Mouse (Mus musculus) T-helper 17 cell (primary cell): ENCODE data around the gene Traip.

ENCODE experiments used
- in situ Hi-C, 2 experiments: fragments of 300-600 bp; cut with MboI, MseI; formaldehyde crosslinking; loops; 1 replicate in 1 of 2; 2 replicates in 1 of 2; pipeline ENCODE4 v1.15.1; 2025; ENCODE audit warnings: high pct_unique_total_duplicates in 2 of 2

The Traip gene

DNA sequence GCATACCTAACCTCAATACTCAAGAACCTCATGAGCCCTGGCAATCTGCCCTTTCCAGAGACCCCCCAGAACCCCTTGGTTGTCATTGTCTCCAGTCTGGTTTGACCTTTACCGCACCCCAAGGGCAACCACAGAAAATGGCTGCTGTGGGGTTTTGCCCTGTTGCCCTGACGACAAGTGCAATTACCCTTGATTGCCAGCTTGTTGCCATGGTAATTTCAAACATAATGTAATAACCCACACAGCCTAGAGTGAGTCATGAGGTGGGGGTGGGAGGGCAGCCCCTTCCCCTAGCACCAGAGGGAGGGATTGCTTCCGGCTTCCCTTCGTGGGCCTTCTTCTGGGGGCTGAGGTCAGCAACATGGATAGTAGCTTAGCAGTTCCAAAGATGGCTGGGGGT lies 17.7 kb upstream of the Traip start:
- in situ Hi-C loops: no loop called here

DNA sequence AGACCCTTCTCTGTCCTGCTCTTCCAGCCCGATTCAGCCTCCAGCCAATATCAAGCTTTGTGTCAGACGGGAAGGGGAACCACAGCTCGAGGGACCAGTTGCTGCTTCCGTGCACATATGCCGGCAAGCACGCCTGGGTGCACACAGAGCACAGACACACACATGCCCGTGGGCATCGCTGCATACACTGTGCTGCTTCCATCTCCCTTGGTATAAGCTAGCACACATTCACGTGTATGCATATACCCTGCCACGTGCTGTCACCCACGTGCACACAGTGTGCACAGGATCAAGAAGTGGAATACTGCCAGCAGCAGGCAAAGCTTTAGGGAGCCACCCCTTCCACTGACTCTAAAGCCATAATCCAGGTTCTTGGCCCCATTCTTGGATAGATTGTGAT lies 15.8 kb upstream of the Traip start:
- in situ Hi-C loops: no loop called here

DNA sequence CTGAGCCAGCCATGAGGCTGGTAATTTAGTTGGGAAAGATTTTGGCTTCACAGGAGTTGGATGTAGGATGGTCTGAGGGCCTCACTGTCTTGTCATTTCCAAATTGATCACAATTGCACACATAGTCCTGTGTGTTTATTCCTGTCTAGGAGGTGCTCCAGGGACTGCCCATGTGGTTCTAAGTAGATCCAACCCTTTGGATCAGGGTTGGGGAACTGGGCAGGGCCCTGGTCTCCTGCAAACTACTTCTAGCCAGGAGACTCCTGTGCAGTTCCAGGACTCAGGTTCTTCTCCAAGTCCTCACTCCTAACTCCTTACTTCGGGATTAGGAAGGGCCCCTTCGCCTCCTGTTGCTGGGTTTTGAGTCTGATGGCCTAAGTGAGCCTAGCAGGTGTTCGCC lies 14.6 kb upstream of the Traip start, which contains the start of gene Camkv:
Gene Camkv, plus strand, starts transcription at position 301 of the 400 bp plus-strand sequence.
- in situ Hi-C loops: no loop called here

DNA sequence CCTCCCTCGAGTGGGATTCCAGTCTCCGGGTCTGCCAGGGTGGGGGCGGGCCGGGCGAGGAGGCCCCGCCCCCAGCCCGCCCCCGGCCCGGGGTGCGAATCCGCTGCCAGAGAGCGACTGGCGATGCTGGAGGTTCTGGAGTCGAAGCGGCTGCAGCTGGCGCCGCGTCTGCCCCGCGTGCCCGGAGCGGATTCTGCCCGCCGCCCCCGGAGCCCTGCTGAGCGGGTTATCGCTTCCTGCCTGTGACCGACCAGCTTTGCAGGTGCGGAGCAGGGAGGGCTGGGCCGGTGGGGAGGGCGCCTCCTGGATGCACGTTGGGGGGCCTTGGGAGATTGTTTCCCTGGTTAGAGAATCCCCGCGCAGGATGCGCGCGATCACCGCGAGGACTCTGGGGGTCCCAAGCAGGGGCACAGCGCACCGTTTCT lies 14.1 kb upstream of the Traip start:
- in situ Hi-C loops: no loop called here

DNA sequence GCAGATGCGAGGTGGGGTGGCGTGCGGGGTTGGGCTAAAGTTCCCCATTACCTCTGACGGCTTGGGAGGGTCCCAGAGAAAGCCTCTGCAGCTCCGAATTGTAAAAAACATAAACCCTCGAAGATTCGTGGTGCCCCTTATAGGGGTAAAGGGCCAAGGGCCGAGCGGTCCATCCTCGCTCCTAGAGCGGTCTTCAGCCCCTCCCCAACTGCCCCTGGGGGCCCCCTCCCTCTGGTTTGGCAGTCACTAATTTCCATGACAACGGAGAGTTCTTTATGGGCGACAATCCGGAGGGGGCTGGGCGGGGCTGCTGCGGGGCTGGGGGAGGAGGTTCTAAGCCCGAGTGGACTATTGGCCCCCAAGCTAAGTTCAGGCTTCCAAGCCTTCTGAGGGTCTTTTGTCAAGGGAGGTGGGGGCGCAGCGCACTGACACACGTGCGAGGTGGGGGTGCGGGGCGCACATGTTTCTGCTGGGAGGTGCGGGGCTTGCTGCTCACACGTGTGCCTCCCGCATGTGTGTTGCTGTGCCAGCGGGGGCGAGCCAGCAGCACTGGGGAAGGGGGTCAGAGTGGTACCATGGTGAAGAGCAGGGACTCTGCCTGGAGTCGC lies 13.6 kb upstream of the Traip start:
- in situ Hi-C loops: no loop called here

DNA sequence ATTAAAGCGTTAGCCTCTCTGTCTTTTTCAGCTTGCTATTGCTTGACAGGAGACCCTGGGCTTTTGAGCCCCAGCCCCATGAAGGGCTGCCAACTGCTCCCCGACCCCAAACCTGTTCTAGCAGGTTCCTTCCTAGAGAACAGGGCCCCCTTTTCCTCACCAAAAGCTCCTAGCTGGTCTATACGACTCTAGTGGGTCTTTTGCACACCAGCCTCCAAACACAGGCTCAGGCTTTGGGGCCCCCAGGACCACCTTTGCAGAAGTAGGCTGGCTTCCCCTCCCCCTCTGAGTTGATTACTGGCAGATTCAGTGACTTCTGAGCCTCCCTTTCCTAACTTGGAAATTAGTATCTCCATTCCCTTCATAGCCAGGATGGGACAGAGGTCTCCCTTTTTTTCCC lies 13.1 kb upstream of the Traip start:
- in situ Hi-C loops: no loop called here

DNA sequence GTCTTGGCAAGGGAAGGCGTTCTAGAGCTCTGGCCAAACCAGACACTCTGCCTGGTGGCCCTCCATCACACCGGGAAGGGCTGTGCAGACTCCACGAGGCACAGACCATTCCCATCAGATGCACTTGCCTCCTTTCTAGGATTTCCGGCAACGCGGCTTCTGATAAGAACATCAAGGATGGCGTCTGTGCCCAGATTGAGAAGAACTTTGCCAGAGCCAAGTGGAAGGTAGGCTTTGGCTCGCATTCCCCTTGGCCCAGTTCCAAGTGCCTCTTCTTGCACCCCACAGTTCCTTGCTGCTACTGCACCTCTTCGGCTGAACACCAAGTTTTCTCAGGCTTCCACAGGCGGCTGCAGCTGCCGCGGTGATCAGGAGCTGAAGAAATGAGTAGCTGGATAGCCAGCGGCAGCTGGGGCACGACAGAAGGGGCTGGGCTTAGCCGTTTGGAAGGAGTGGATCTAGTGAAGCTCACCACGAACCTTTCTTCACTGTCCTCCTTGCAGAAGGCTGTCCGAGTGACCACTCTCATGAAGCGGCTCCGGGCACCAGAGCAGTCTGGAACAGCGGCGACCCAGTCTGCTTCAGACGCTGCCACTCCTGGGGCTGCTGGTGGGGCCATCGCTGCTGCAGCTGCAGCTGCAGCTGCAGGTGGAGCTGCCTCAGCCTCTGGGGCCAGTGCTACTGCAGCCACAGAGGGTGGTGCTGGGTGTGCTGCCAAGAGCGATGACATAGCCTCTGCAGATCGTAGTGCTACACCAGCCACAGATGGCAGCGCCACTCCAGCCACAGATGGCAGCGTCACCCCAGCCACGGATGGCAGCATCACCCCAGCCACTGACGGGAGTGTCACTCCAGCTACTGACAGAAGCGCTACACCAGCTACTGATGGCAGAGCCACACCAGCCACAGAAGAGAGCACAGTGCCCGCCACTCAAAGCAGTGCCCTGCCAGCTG lies 2.4 kb upstream of the Traip start:
- in situ Hi-C loops: no loop called here

DNA sequence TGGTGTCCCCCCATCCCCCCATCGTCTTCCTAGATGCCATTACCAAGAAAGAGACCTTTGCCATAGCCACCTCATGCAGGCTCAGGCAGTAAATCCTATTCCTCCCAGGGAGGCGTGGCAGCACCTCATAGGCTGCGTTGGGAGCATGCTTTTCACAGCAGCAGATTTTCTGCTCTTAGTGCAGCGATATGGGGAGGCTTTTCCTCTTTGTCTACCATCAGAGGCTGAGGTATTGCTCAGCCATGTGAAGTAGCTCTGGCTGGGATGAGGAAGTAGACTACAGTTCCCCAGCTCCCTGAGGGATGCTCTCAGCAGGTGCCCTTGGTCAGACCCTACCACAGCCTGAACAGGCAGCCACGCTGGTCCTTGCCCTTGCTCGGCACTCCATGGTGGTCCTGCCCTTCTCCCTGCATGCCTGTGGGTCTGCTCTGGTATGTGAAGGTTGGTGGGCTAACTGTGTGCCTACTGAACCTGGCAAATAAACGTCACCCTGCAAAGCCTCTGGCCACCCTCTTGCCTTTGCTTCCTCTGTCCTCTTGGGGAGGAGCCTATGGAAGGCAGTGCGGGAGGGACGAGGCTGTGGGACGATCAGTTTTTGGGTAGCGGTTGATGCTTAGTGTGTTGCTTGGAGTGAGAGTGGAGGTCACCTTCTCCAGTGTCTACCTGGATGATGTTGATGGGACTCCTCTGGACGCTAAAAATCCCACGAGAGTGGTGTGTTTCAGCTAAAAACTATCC lies 583 bp upstream of the Traip start:
- in situ Hi-C loops: no loop called here

DNA sequence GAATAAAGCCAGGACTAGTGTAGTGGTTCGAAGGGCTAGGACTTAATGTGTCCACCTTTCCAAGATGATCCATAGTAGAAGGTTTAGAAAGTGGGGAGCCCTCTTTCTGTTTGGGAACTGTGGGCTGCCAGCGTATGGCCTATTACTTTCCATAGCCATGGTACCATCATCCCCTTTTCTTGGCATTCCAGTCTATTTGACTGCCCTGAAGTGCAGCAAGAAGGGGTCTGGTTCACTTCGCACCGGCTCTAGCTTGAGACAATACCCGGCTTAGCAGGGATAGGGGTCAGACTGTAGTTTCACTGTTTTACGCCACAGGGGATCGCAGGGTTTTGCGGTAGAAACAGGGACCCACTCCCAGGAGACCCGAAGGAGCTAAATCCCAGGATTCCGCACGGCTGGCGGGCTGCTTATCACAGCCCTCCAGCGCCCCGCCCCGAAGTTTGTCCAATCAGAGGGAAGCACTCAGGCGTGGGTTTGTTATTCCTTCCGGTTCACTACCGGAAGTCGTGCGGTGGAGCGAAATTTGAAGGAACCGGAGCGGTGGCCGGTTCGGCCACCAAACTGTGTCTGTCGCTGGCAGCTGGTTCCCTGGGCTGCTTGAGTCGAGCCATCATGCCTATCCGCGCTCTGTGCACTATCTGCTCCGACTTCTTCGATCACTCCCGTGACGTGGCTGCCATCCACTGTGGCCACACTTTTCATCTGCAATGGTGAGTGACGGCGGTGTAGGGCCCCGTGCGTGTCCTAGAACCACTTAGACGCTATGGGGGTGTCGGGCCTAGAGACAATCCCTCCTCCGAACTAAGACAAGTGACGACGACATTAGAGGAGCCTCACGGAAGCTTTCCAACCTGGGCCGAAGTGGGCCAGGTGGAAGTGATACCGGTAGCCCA lies 772 bp downstream of the Traip start:
- in situ Hi-C loops: no loop called here

DNA sequence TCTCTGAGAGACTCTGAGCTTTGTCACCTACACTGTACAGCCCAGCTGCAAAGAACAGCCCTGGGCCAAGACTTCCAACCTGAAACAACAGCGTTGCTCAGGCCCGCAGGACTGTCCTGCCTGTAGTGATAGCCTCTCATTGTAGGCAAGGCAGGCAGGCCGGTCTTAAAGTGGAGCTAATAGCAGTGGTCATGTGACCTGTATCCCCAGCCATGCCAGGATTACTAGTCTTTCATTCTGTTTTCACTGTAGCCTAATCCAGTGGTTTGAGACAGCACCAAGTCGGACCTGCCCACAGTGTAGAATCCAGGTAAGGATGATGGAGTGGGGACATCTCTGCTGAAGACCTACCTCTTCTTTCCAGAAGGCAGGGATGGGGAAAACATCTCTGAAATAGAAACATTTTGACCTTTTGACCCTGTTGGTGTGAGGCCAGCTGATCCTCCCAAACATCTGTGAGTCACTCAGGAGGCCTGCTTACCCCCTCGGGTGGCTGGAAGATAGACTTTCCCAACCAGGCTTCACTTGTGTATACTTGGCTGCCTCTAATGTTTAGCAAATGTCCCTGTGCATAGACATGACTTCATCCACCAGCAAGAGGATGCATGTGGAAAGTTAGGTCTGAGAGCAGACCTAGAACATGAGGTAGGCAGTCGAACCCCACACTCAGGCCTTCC lies 5.8 kb downstream of the Traip start:
- in situ Hi-C loops: no loop called here

DNA sequence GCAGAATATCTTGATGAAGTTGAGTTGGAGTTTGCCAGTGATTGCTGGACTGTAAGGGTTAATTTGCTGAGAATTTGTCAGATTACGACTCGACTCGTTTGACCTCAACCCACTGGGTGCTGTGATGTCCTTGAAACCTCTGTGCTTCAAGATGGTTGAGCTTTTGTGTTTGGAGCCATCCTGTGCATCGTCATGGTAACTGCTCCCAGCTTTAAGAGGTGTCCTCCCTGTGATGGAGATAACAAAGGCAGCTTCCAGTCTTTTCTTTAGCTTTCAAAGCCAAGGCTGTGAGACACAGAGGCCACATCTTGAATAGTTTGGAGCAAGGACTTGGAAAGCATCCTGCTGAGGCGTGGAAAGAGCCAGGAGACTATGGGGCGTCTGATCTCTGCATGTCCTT lies 7.2 kb downstream of the Traip start:
- in situ Hi-C loops: no loop called here

DNA sequence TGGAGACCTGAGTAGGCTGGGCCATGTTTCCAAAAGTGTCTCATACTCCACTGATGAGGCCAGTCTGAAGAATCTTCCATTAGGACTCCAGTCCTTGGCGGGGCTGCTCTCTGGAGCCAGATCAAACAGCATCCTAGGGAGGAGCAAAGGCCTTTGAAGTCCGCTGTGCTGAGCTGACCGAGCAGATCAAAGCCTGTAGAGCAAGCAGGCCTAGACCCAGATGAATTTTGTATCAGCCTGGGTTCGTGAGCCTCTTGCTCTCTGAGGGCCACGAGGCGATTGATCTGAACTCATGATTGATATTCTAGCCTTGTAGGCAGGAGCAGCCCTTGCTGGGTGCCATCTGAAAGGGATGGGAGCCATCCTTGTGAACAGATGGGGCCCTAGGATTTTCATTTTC lies 10.0 kb downstream of the Traip start:
- in situ Hi-C loops: loop anchor here (5.0 to 10.0 kb wide), 2 partner anchors 105 to 107 kb away; no protein-coding TSS in a partner anchor

DNA sequence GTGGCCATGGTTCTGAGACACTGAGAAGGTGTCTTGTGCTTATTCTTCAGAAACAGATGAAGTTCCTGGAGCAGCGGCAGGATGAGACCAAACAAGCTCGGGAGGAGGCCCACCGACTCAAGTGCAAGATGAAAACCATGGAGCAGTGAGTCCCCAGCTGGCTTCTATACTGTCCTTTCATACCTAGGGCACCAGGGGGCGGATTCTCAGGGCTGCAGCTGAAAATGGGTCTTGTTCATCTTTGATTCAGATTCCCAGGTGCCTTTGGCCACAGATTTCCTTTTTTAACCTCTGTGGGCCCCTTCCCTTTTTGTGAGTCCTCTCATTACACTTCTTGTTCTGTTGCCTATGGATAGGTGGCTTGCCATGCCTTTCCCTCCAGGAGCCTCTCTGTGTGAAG lies 11.0 kb downstream of the Traip start:
- in situ Hi-C loops: loop anchor here (5.0 to 10.0 kb wide), 2 partner anchors 104 to 106 kb away; no protein-coding TSS in a partner anchor

DNA sequence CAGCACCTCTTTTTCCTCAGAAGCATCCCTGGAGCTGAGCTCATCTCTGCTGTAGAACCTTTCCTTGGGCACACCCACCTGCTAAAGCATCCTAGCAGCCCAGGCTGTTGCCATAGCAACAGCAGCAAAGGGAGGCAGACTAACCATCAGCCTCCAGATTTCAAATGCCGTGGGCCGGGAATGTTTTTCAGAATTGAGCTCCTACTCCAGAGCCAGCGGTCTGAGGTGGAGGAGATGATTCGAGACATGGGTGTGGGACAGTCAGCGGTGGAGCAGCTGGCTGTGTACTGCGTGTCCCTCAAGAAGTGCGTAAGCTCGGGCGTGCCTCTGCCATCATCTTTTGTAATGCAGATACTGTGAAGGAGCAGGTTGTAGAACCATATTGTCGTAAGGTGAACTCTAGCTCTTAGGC lies 11.4 kb downstream of the Traip start:
- in situ Hi-C loops: loop anchor here (5.0 to 10.0 kb wide), 2 partner anchors 103 to 106 kb away; no protein-coding TSS in a partner anchor

DNA sequence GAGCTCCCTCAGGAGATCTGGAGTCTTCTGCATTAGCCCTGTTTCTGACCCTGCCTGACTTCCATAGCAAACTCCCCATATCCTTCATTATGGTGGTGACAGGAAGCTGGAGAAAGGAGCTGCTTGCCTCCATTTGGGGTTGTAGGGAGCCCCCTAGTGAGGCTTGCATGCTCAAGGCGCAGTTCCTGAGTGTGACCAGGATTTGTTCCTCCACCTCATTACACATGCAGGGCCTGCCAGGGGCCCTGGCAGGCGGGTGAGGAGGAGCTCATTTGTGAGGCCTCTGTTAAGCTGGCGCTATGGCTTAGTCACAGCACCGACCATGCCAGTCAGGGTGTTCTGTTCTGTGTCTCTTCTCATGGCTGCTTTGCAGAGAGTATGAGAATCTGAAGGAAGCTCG lies 11.9 kb downstream of the Traip start:
- in situ Hi-C loops: loop anchor here (5.0 to 10.0 kb wide), 2 partner anchors 103 to 105 kb away; no protein-coding TSS in a partner anchor

DNA sequence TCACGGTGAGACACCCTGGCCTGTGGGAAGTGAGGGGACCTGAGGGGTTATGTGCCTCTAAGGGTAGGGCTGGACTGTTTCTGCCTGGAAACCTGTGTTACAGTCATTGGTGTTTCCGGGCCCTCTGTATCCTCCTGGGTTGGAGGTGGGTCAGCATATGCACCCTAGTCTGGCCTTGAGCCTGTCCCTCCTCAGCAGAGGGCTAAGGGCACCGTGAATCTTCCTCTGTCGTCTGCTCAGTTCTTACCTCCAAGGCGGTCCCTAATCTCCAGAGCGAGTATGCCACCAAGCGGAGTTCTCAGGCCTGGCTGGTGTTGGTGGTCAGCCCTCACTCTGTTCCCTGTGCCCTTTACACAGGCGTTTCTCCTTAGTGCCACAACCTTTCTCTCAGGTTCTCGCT lies 13.0 kb downstream of the Traip start:
- in situ Hi-C loops: loop anchor here (5.0 to 10.0 kb wide), 2 partner anchors 102 to 104 kb away; no protein-coding TSS in a partner anchor

DNA sequence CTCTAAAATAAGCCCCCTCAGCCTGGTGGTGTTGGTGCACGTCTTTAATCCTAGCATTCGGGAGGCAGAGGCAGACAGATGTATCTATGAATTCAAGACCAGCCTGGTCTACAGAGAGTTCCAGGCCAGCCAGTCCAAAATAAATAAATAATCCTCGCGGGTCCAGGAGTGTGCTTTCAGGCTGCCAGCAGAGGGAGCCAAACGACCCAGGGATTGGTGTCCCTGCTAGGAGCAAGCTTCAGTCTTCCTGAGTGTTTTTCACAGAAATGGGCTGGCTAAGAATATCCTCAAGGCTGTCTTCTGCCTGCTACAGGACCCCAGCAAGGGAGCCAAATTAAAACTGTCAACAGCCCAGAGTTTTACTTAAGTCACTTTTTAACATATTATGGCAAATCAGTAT lies 13.8 kb downstream of the Traip start:
- in situ Hi-C loops: loop anchor here (5.0 to 10.0 kb wide), 2 partner anchors 101 to 104 kb away; no protein-coding TSS in a partner anchor

DNA sequence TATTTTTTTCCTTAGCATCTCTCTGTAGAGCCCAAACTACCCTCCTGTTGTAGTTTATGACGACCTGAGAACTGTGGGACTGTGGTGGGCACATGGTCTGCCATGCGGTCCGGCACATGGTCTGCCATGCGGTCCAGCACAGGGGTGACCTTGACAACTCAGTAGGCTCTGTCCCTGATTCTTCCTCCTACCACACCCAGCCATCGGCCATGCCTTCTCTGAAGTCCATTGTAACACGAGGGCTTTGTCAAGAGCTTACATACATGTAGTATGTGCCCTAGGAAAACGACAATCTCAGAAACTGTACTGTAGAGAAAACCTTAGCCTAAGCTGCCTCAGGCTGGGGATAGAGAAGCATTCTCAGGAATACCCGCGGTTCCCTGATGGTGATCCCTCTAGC lies 14.7 kb downstream of the Traip start:
- in situ Hi-C loops: loop anchor here (5.0 to 10.0 kb wide), 2 partner anchors 100 to 103 kb away; no protein-coding TSS in a partner anchor

DNA sequence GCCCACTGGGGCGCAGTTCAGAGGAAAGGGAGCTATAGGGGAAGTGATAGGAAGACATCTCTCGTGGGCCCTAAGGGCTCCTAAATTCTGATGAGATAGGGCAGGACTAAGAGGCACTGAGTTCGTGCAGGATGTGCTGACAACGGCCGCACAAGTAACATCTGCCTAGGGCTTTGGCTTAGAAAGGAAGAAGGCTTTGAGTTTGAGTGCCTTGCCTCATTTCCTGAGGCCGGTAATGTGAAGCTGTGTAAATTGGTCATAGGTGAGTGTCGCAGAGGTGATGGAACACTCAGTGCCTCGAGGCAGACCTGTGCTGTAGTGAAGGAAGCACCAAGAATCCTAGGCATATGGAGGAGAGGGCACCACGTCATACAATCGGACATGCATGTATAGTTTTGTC lies 16.7 kb downstream of the Traip start:
- in situ Hi-C loops: loop anchor here in 1 of 2 experiments (10.0 kb wide), 1 partner anchor 98 kb away; no protein-coding TSS in a partner anchor

DNA sequence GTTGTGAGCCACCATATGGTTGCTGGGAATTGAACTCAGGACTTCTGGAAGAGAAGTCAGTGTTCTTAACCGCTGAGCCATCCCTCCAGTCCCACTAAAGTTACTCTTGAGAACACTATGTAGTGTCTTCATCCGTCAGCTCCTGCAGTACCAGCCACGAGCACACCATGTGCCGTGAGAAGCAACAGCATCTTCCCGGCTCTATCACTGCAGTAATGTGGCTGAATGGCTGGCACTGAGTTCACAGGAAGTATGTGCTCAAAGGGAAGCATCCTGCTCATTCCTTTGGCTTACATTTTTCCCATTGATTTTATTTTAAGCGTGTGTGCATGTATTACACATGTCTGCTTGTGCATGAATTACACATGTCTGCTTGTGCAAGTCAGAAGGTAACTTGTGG lies 17.5 kb downstream of the Traip start:
- in situ Hi-C loops: loop anchor here in 1 of 2 experiments (10.0 kb wide), 1 partner anchor 97 kb away; no protein-coding TSS in a partner anchor
